Mouse (Mus musculus): ENCODE data around the gene Tshz2.

- TF ChIP-seq CTCF (IDR thresholded peaks at IDR 0.05; ENCODE audit: extremely low read depth, insufficient read depth, insufficient read length, insufficient replicate concordance) (no peak), POLR2A (IDR thresholded peaks at IDR 0.05; ENCODE audit: low read depth, low read length) (no peak)
These were observed 326.1 kb downstream of the Tshz2 start for GRCm38 (mm10) chr2:169958736-169959573.

Data from spleen, adult 2 months (tissue).